Mouse (Mus musculus) right cerebral cortex, postnatal 25 days (tissue): ENCODE data around the gene Zscan18.
A peak's percentile ranks its signal among the peaks of the same experiment; 100 is the strongest.
"Not testable (repeated sequence)": the region's sequence is repeated elsewhere in the genome, so short reads cannot be mapped to it uniquely, and the experiment has no call there.

Source experiments
- DNase-seq: peaks from one replicate; pipeline ENCODE4 v3.0.0; 2022

Zscan18 gene

DNA sequence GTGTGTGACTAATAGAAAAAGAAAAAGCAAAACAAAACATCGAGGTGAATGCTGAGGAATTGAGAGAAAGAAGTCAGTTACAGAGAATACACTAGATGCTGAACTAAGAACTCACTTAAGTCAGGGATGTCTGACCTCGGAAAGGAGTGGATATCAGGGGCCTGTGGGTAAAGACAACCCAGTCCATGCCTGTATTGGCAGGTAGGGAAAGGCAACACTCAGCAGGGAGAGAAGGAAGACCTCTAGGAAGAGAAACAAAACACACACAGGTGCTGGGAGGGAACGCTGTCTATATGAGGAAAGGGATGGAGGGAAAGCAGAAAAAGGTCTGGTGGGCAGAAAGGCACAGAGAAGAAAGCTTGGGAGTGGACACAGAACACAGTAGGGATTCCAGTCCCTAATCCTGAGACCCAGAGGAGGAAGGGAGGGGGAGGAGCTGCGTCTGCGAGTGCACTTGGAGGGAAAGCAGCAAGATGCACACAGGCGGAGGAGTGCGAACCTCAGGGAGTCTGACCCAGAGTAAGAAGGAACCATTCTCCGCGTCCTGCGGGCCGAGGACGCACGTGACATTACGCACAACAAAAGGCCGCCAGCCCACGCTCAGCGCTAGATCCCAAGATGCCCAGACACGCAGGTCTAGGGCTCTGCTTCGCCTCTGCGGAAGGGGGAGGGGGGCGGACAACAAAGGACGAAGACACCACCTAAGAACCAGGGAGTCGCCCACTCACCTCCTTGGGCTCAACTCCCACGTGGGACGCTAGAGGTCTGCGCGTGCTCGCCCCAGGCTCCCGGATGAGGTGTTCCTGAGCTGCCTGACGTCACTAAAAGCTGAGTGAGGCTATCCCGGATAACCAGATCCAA, at the start of gene Zscan18:
Gene Zscan18, minus strand, starts transcription at position 770 of the 861 bp plus-strand sequence.
- DNase-seq = peak; percentile 86

DNA sequence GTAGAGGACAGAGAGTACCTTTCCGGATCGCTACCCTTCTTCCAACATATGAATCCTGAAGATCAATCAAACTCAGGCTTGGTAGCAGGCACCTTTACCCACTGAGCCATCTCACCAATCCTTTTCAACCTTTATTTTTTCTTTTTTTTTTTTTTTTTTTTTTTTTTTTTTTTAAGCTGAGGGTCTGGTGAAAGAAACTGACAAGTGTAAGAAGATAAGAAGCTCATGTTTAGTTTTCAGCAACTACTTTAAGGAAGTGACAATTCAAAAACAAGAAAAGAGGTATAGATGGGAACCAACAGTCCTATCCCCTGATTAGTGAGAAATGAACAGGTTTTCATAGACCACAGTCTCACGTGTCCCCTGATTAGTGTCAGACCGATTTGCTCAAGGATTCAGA, 32.3 kb upstream of the Zscan18 start:
- DNase-seq = no peak

DNA sequence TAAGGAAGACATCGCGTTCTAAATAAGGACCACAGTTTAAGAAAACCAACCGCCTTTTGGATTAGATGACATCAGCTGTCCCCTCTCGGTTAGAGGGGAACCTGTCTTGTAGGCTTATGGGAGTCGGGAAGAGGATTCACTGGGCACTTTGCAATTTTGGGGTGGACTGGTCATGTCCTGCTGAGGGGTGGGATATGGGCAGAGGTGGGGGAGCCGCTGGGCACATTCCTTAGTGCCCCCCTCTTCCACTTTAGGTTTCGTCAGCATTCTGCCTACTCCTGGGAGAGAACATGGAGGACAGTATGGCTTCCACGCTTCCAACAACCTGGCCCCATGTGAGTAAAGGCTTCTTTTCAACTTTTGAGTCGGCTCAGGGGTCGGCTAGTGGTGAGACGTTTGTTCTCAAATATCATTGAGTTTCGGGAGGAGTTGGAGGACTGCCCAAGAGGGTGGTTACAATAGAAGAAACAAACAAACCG, 31.8 kb upstream of the Zscan18 start:
- no peak for DNase-seq

DNA sequence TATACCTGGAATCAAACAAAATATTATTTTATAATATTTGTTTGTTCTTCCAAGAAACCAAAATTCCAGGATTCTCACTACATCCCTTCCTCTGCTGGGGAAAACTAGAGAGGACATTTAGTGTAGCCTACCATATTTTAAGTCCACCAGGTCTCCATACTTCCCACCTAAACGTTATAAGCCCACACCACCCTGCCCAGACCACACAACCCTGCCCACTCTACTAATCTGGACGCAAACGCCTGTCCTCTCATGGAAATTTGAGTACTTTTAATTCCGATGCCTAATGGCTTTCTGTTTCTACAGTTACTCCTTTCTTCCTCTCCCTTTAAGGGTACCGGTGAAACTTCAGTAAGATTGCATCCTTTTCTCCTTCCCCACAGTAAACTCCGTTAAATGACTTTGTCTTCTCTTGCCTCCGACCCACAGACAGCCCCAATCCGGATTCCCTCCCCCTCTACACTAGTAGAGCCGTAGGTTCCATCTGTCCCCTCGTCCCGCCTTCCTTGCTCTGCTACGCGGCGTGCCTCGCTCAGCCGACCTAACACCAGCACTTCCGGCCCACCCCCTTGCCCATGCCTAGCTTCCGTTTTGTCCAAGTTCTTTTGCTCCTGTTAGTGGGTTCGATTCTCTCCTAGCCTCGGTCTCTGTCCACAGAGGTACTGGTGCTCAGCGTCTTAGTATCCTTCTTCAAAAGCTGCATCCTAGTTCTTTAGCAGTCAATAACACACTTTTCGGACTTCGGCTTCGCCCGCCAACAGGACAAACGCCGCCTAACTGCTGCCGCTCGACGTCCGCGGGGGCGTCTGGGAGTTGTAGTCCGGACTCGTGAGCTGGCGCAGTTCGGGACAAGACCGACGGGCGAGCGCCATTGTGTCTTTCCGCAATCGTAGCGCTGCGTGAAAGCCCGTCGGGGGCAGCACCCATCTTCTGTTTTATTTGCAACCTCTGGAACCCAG, 31.0 kb upstream of the Zscan18 start, which contains the start of gene Zfp110:
Gene Zfp110, plus strand, starts transcription at position 600 of the 959 bp plus-strand sequence.
- DNase-seq = peak; percentile 85

DNA sequence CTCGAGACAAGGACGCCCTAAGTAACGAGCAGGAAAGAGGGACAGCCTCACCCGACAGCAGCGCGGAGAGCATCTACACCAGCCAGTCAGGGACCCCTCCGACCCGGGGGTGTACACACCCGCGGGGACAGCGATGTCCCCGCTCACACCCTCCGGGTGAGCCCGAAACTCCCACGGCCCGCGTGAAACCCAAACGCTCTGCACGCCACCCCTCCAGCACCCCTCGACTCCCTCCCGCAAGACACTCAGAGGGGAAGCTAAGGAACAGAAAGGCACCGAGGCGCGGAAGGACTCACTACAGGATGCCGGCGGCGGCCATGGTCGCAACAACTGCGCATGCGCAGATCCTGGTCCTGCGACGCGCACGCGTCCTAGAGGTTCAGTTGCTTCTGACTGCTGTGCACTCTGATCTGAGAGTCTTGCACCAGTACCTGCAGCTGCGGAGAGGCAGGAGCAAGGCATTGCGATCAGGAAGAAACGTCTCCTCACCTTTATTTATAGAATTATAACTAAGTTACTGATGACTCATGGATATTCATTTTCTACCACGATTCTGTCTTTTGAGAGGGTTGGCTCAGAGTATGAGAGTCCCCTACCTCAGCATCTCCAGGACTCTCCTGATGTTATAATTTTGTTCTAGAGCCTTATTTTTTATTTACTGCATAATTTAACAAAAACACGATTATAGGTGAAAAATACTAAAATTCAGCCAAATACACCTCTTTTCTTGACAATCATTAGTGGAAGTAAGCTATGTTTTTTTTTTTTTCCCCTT, 15.3 kb upstream of the Zscan18 start, which contains the start of gene Zfp329:
Gene Zfp329, minus strand, starts transcription at position 338 of the 775 bp plus-strand sequence.
- DNase-seq = peak; percentile 95

DNA sequence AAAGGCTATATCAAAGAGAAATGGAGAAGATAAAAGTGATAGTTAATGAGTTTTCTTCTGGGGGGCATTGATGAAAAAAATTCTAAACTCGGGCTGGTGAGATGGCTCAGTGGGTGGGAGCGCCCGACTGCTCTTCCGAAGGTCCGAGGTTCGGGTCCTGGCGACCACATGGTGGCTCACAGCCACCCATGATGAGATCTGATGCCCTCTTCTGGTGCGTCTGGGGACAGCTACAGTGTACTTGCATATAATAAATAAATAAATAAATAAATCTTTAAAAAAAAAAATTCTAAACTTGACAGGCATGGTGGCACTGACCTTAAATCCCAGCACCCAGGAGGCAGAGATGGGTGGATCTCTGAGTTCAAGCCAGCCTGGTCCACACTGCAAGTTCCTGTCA, 12.1 kb upstream of the Zscan18 start:
- DNase-seq = no peak

DNA sequence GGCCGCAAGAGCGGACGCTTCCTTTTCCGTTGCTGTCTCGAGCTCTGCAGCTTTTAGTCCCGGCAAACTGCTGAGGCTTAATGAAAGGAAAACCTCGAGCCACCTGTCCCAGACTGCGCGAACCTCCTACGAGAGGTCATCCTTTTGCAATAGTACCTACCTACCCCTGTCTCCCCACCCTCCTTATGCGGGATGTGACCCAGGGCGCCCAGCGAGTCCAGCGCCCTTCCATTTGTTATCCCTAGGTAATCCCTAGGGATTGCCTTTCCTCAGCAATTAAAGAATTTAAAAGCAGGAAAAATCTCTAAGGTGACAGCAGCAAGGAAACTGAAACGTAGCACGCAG, 264 bp upstream of the Zscan18 start:
- DNase-seq = no peak

DNA sequence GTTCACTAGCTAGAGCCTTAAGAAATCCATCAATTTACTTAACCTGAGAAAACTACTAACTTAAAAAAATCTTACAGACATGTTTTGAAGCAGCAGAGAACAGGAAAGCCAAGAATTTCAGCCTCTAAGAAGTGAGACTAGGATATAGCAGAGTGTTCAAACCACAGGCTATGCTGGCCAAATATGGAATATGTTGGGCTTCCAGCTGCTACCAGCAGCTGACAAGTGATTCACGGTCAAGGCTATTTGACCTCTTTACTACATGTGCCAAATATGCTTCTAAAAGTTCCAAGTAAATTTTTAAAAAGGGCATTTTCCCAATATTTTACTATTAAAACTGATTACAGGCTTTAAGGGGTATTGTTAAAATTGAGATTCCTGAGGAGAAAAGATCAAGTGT, 3.9 kb downstream of the Zscan18 start:
- no peak for DNase-seq

DNA sequence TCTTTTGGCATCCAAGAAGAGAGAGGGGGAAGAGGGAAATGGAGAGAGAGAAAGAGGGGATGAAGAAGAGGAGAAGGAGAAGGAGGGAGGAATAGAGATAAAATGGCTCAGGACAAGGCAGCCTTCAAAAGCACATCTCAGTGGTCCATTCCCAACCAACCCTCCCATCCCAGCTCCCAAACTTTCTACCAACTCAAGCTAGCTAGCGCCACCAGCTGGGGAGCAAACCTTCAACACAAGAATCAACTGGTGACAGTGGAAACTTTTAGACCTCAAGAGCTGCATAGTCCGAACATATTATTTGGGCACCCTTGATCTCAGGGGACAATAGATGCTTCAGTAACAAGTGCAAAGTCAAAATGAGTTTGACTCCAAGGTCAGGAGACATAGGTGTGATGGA, 5.5 kb downstream of the Zscan18 start:
- no peak for DNase-seq

DNA sequence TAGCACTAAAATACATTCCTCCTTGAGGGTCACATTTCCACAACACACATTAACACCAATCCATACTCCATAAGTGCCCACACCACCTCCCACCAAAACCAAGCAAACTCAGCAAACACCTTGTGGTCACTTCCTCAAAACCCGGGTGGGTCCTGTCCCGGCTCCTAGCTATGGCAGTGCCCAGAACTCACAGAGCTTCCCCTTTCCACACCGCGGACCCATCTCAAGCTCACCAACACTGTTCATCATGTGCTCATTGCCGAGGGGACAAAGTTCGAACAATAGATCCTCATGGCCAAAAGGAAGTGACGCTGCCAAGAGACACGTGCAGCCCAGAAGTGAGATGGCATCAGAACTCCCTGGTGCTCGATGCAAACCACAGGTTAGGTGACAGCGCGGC, 10.8 kb downstream of the Zscan18 start:
- DNase-seq = not testable (repeated sequence)

DNA sequence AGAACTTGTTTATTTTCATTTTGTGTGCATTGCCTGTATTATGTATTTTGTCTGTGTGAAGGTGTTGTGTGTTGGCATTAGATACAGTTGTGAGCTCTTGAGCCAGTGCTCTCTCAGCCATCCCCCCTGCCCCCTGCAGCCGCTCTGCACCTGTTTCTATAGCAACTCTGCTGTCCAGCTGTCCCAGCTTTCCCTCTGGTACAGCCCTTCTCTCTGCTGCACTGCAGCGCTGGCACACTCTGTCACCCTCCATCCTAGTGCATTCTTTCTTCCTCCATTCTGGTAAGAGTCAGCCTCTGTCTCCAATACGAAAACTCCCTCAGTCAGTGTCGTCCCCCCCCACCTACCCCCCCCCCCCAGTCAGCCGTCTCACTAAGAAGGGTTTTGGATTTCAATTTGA, 15.4 kb downstream of the Zscan18 start:
- DNase-seq = no peak

DNA sequence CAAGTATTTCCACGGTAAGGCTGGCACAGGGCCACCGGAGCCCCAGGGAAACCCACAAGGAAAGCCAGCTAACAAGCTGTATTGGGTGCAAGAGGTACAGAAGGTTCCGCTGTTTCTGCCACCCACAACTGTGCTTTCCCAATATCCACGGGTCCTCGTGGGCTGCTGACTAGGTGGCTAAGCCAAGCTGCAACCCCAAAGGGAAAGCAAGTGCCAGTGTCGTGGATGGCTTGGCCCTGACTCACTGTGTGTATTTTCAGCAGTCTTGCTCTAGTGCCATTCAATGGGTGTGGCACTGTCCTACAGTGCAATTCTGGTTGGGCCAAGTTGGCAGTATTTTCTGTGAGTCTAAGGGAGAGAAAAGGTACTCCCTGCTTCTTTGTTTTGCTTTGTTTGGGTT, 16.1 kb downstream of the Zscan18 start:
- no peak for DNase-seq

DNA sequence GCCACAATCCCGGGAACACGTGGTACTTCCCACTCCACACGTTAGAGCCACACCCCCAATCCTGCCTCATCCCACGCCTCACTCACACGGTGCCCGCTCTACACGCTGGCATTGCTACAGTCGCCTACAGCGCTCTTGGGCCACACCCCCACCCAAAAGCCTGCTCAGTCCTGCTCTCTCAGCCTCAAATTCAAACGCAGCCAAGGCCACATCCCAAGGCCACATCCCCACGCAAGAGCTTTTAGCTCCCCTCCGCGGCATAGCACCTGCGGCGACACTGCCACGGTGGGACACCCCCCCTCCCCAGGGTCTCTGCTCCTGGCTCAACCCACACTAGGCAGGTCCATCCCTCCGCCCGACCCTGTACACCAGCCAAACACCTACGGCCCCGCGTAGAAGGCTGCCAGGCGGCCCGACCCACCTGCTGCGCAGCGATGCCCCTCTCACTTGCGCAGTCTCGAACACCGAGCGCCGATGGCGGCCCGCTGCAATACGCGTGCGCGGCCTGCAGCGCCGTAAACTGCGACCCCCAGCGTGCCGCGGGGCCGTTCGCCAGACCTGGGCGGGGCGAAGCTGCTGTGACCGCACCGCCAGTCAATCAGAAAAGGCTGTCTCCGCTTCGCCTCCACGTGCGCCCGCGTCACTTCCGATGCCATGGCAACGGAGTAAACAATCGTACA, 23.1 kb downstream of the Zscan18 start:
- DNase-seq = peak; percentile 88

DNA sequence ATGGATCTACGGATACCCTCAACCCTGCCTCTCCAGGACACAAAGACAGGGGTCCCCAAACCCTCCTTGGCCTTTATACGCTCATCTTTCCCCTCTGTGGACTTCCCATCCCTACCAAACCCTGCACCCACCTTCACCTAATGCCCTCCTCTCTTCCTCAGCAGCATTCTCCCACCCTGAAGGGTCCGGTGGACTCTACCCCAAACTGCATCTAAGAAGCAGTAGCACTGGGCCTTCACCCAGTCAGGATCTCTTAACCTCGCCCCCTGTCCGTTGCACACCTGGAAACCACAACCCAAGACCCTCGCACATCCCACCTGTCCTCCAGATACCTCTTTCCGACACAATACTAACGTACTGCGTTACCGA, 23.7 kb downstream of the Zscan18 start:
- no peak for DNase-seq

DNA sequence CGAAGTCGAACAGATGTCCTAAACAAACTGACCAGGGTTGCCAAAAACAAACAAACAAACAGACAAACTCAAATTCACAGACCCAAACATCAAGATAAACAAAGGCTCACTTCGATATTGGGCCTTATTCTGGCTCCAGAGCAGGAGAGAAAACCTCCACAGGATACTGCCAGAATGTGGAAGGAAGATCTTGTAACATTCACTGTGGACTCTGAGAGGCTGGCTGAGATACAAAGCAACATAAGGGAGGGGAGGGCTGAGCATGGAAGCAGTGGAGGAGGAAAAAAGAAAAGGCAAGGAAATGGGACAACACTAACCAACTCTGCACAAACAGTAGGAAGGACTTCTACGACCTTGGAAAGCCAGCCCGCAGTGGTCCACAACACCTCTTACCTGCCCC, 24.3 kb downstream of the Zscan18 start:
- DNase-seq = peak; percentile 32

DNA sequence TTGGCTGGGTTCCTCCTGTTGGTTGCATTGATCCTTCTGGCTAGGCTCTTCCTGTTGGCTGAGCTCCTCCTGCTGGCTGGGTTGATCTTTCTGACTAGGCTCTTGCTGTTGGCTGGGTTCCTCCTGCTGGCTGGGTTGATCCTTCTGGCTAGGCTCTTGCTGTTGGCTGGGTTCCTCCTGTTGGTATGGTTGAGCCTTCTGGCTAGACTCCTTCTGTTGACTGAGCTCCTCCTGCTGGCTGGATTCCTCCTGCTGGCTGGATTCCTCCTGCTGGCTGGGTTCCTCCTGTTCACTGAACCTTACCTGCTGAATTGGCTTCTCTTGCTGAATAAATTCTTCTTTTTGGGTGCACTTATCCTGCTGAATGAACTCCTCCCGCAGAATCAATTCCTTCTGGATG, 28.8 kb downstream of the Zscan18 start:
- DNase-seq = peak; percentile 63

DNA sequence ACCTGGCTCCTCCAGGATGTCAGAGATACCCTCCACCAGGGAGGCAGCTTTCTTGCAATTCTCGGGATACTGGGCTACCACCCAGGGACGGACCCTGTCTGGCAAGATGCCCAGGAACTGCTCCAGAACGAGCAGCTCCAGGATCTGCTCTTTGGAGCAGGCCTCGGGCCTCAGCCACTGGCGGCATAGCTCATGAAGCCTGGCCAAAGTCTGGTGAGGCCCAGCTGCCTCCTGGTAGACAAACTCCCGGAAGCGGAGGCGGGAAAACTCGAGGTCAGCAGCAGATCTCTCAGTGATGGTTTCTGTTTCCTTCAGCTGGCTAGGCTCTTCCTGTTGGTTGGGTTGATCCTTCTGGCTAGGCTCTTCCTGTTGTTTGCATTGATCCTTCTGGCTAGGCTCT, 29.3 kb downstream of the Zscan18 start:
- no peak for DNase-seq

DNA sequence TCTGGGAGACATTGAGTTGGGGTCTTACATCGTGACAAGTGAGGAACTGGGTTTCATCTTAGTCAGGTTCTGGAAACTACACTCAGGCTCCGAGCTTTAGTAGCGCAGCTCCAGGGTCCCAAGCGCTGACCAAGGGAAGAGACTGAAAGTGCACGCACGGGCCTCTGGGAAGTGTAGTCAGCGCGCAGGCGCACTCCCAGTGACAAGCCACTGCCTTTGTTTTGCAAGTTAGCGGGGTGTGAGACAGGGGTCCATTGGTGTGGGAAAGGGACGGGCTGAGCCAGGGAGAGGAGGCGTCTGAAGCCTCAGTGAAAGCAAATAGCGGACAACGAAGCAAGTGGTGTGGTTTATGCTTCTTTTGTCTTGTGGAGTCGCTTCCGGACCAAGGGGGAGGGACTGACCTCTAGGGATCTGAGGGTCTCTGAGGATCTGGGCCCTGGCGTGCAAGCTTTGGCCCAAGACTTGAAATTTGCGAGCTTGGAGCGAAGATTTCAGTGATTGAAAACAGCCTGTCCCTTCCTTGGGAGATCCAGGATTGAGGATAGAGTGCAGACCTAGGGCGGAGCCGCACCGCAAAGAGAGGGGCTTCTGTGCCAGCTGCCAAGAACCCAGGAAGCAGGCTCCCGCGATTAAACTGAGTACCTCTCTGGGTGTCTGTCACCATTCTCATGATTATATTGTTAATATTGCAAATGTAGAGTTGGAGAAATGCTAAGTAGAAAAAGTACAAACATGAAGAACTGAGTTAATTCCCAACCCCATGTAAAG, 53.8 kb downstream of the Zscan18 start:
- no peak for DNase-seq

DNA sequence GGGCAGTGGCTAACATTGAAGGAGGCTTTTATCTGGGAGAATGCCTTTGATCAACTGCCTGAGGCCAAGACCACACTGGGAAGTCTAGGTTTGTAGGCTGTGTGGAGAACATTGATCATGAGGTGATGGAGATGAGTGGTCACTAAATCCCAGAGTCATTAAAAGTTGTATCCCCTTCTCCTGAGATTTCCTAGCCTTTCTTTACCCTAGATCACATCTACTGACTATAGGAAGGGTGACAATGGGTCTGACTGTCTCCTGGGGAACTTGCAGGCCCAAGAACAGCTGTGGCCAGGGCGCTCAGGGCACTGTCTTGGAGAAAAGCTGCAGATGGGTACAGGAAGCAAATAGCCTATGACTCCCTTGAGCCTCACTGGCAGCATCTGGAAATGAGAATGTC, 68.5 kb downstream of the Zscan18 start, which contains the start of gene Vmn2r56:
Gene Vmn2r56, minus strand, starts transcription at position 101 of the 400 bp plus-strand sequence.
- DNase-seq = no peak
